In genomic region chr1:39367601-39368266, GRCm38 (mm10) we compare ENCODE assay signal across 8 mouse cellular contexts. TPM values are rescaled to one million over a fixed set of nuclear protein-coding genes. Genes with fewer than 3 reads are reported as not detected.
A peak's percentile ranks its signal among the peaks of the same experiment; 100 is the strongest.
DNase-seq lines count a peak whose midpoint lies in the region; ATAC-seq and TF ChIP-seq lines count a peak whose summit lies in the region.

Gene Rpl31, plus strand, starts transcription at chr1:39367842.

- peak within 1 kb of the TSS; percentile 67 for H3K27ac ChIP-seq in cortical plate, adult 2 months (ENCODE audit: insufficient read depth, low read length)

- no peak for TF ChIP-seq CTCF in cortical plate, adult 2 months (IDR thresholded peaks at IDR 0.05; ENCODE audit: extremely low read depth, insufficient read depth, low read length)

- peak; percentile 77; the same call in 1 of the 2 replicates for TF ChIP-seq POLR2A in cortical plate, adult 2 months (IDR thresholded peaks at IDR 0.05; ENCODE audit: extremely low read depth, insufficient read depth, low read length)

- H3K4me3 ChIP-seq in cortical plate, adult 2 months (ENCODE audit: insufficient read depth, low read length), result peak within 1 kb of the TSS; percentile 99
- peak within 1 kb of the TSS; percentile 90 for H3K4me3 ChIP-seq in megakaryocyte, embryonic 14.5 days (replicated peaks)

- H3K9me3 ChIP-seq in megakaryocyte, embryonic 14.5 days, result no peaks in the 10 kb centered on the region

- H3K36me3 ChIP-seq in megakaryocyte, embryonic 14.5 days (replicated peaks; ENCODE audit: low read length), result peaks cover 42% of the 10 kb centered on the region

- peak; percentile 97 for ATAC-seq in activated CD4-positive, CD25-positive, alpha-beta regulatory T cell, adult 4 months

- H3K4me1 ChIP-seq in cortical plate, adult 2 months (ENCODE audit: control insufficient read depth, insufficient read depth, low read length), result no peaks in the 10 kb centered on the region; the same call in 1 of the 2 replicates
- H3K4me1 ChIP-seq in megakaryocyte, embryonic 14.5 days, result peaks cover 42% of the 10 kb centered on the region

- H3K27me3 ChIP-seq in megakaryocyte, embryonic 14.5 days (replicated peaks), result no peaks in the 10 kb centered on the region

- peak; percentile 98 to 99 for DNase-seq in gastrocnemius, adult 8-10 months (ENCODE audit: low spot score in 2 of 2)
- peak; percentile 50 for DNase-seq in hindlimb bud, embryonic 11.5 days (ENCODE audit: extremely low spot score, low read depth, low spot score)
- DNase-seq in left cerebral cortex, adult 8-10 months (ENCODE audit: low spot score in 2 of 2), result peak; percentile 92 to 97
- peak; percentile 98 to 99 for DNase-seq in right cerebral cortex, postnatal 10 days (ENCODE audit: low spot score in 2 of 2)
- DNase-seq in urinary bladder, postnatal 25 days (ENCODE audit: low spot score), result peak; percentile 95

RNA-seq across cellular contexts. Expression of gene Rpl31, which starts in this region (rescaled TPM):
- polyA plus RNA-seq in activated CD4-positive, CD25-positive, alpha-beta regulatory T cell, adult 4 months (2017; shearing (Covaris generic)), result 100 to 1,000 TPM; 494 to 595 TPM
- 784 and 793 TPM in 2 replicates for polyA plus RNA-seq in cortical plate, adult 2 months (2012; rRNA removed)
- total RNA-seq in gastrocnemius, adult 8-10 months (2022), result 100 to 1,000 TPM; 426 to 535 (median 481) TPM
- 100 to 1,000 TPM; 546 to 598 (median 563) TPM for total RNA-seq in left cerebral cortex, adult 8-10 months (2022)
- polyA plus RNA-seq in megakaryocyte, embryonic 14.5 days (2012; ENCODE audit: insufficient read depth, low replicate concordance), result 83.8 and 232 TPM in 2 replicates

Comparison
In these comparisons a context has a peak if more than half of its experiments do, and no peak if none do; other contexts are left out.
1. Peak in every context shown above with its lines: DNase-seq, ATAC-seq, H3K4me3 ChIP-seq and H3K27ac ChIP-seq.